Mouse (Mus musculus) cerebellum, adult 2 months (tissue): ENCODE data around the gene Iqcf6.

Source experiments
- CTCF ChIP-seq: fragments of 200-500 bp; IDR thresholded peaks from 2 replicates; pipeline ENCODE4 v1.5.1; 2011; ENCODE audit warnings: low read depth, mild to moderate bottlenecking, control low read depth, low read length, moderate library complexity, borderline replicate concordance; ENCODE audit not compliant: insufficient read depth
- POLR2A ChIP-seq: fragments of 200-500 bp; IDR thresholded peaks from 2 replicates; pipeline ENCODE4 v1.6.1; 2011; ENCODE audit warnings: low read length, control low read depth, borderline replicate concordance; ENCODE audit not compliant: insufficient read depth

DNA sequence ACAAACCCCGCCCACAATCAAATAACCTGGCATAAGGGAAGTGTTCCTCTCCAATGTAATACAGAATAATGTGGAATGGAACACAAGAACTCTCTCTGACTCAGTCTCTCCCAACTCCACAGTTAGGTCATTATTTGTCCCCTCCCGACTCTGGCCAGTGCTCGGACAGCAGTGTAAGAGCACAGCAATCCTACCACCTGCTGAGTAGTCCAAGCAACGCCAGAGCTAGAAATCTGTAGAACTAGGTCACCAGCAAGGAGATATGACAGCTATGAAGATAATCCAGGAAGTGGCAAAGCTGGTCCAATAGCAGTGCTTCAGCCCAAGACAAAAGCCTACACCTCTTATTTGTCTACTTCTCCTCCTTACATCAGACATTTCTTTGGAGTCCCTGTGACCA lies 50.2 kb downstream of the Iqcf6 start:
- no peak for TF ChIP-seq POLR2A
- TF ChIP-seq CTCF = no peak
